Mouse (Mus musculus): Measurements from ENCODE around the gene Sdccag8. TPM values are rescaled to one million over a fixed set of nuclear protein-coding genes. Genes with fewer than 3 reads are reported as not detected.
"Not testable (repeated sequence)": the region's sequence is repeated elsewhere in the genome, so short reads cannot be mapped to it uniquely, and the experiment has no call there.

Gene Sdccag8
- polyA plus RNA-seq, 1 experiment from 2014 or later: 25.4 TPM

DNA sequence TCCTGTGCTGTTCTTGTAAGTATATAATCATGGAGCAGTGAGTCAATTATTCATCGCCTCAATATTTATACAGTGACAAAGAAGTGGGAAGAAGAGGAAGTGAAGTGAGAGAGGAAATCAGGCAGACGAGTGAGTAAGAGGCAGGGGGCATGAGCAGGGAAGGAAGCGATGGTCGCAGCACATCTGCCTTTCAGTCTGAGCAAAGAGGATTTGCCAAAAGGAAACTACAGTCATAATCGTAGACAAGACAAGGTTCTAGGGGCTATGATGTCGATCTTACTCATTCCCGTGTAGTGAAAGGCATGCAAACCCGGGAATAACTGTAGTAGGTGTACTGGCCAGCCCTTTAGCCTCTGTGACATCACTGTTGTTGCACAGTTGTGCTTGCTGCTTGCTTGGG, 18.1 kb downstream of the Sdccag8 start:
- Histone ChIP-seq H3K27me3 (peaks cover 13% of the 10 kb centered on the region), H3K4me1 (replicated peaks) (peaks cover 8% of the 10 kb centered on the region), H3K27ac (replicated peaks) (no peak overlapping the region), H3K9ac (no peak overlapping the region), H3K9me3 (no peaks in the 10 kb centered on the region), H3K36me3 (0 out of 2 replicates have a peak, but pooled peaks cover 3% of the 10 kb centered on the region), H3K4me3 (no peak overlapping the region), H3K4me2 (no peak overlapping the region)
- whole genome bisulfite sequencing: 80% methylated on average over 8 of the region's 8 CpGs
- ATAC-seq (ENCODE audit: low read depth): no peak

DNA sequence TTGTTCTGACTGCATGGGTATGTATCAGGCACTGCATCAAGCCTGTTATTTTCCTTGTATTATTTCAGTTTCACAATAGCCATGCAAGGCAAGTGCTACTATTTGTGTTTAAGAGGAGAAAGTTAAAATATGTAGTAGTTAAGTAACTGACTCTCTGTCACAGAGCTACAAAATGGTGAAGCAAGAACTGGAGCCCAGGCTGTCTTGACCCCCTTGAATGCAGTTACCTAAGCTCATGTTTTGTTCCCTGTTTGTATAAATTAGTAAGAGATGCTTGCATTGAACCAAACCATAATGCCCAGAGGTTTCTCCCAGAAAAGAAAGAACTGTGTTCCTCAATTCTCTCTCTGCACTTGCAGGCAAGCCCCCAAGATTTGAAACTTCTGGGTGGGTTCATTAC, 18.8 kb downstream of the Sdccag8 start:
- no peak overlapping the region for H3K9ac ChIP-seq
- H3K27ac ChIP-seq (replicated peaks): no peak overlapping the region
- ATAC-seq (ENCODE audit: low read depth): no peak
- H3K4me3 ChIP-seq: no peak overlapping the region
- peaks cover 13% of the 10 kb centered on the region for H3K27me3 ChIP-seq
- H3K4me2 ChIP-seq: no peak overlapping the region
- H3K9me3 ChIP-seq: no peaks in the 10 kb centered on the region
- 0 out of 2 replicates have a peak, but pooled peaks cover 3% of the 10 kb centered on the region for H3K36me3 ChIP-seq
- peaks cover 8% of the 10 kb centered on the region for H3K4me1 ChIP-seq (replicated peaks)

DNA sequence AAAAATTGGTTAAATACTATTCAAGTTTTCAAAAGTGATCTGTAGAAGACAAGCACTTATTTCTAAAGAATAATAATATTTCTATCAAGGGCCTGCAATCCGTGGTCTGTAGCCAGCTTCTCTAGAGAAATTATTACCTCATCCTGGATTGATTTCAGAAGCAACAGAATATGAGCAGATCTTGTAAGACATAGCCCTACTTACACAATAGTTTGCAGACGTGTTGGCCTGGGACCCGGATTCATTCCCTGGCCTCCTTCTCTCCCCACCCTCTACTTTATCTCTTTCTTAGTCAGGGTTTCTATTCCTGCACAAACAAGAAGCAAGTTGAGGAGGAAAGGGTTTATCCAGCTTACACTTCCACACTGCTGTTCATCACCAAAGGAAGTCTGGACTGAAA, 19.5 kb downstream of the Sdccag8 start:
- ATAC-seq (ENCODE audit: low read depth): no peak
- Histone ChIP-seq H3K27ac (replicated peaks) (no peak overlapping the region), H3K4me1 (replicated peaks) (peaks cover 8% of the 10 kb centered on the region), H3K27me3 (peaks cover 13% of the 10 kb centered on the region), H3K4me3 (no peak overlapping the region), H3K4me2 (no peak overlapping the region), H3K9ac (no peak overlapping the region), H3K36me3 (0 out of 2 replicates have a peak, but pooled peaks cover 3% of the 10 kb centered on the region), H3K9me3 (no peaks in the 10 kb centered on the region)
- 92% methylated on average over 3 of the region's 3 CpGs for WGBS

DNA sequence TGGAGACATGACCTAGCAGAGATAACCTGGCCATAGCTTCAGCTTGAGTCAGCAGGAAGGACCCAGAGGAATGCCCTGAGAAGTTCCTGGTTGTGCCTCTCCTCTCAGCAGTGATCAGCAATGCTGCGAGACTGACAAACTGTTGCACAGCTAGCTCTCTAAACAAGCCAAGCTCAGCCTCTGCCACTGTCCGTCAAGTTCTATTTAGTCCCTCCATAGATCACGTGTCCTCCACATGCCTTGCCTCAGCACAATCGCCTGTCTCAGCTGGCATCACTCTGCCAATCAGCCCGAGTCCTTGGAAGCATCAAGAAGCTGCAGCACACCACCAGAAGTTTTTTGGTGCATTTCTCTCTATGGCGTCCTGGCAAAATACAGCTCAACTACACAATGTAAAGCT, 20.4 kb downstream of the Sdccag8 start:
- H3K9me3 ChIP-seq: no peaks in the 10 kb centered on the region
- peak overlapping the region; percentile 66 for H3K4me2 ChIP-seq
- H3K27me3 ChIP-seq: peaks cover 13% of the 10 kb centered on the region
- peaks cover 8% of the 10 kb centered on the region for H3K4me1 ChIP-seq (replicated peaks)
- H3K9ac ChIP-seq: no peak overlapping the region
- no peak for ATAC-seq (ENCODE audit: low read depth)
- H3K4me3 ChIP-seq: peak overlapping the region; percentile 37; the same call in 1 of the 2 replicates
- no peak overlapping the region for H3K27ac ChIP-seq (replicated peaks)
- WGBS: 58% methylated on average over 6 of the region's 6 CpGs
- H3K36me3 ChIP-seq: no peaks in the 10 kb centered on the region

DNA sequence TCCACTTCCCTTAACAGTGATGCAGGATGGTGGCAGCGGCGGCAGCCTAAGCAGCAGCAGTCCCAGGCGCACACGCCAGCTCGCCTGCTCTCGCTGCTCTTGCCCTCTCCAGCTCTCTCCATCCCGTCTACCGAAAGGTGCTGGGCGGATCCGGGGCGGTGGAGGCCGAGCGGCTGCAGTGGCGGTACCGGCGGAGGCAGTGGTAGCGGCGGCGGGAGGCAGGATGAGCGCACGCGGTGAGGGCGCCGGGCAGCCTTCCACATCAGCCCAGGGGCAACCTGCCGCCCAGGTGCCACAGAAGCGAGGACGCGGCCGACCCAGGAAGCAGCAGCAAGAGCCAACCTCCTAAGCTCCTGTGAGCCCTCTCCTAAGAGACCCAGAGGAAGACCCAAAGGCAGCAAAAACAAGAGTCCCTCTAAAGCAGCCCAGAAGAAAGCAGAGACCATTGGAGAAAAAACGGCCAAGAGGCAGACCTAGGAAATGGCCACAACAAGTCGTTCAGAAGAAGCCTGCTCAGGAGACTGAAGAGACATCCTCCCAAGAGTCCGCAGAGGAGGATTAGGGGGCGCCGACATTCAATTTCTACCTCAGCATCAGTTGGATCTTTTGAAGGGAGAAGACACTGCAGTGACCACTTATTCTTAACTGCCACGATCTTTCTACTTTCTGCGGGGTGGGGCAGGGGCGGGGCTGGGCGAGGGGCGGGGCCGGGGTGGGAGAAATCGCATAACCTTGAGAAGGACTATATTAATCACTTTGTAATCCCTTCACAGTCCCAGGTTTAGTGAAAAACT, 21.2 kb downstream of the Sdccag8 start:
- ATAC-seq (ENCODE audit: low read depth): no peak; the same call in 1 of the 2 replicates
- WGBS: 4% methylated on average over 41 of the region's 41 CpGs
- Histone ChIP-seq H3K4me2 (peak overlapping the region; percentile 66), H3K36me3 (no peaks in the 10 kb centered on the region; the same call in 1 of the 2 replicates), H3K4me3 (peak overlapping the region; percentile 37), H3K27me3 (peaks cover 13% of the 10 kb centered on the region), H3K9ac (peak overlapping the region; percentile 59), H3K27ac (replicated peaks) (no peak overlapping the region), H3K9me3 (no peaks in the 10 kb centered on the region), H3K4me1 (replicated peaks) (peaks cover 8% of the 10 kb centered on the region)

DNA sequence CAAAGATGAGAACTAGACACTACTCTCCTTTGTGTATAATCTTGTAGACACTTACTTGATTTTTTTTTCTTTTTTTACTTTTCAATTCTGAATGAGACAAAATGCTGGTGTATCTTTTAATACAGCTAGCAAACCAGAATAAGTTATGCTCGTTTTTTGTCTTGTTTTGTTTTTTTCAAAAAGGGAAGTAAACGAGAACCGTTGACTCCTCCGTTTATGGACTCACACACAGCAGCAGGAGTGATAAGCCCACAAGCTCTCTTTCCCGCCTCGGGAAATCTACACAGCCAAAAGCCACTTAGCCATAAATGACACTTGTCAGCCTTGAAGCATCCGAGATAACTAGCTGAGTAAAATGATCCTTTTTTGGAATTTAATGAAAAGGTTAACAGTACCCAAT, 22.1 kb downstream of the Sdccag8 start:
- not testable (repeated sequence) for H3K4me1 ChIP-seq (replicated peaks)

DNA sequence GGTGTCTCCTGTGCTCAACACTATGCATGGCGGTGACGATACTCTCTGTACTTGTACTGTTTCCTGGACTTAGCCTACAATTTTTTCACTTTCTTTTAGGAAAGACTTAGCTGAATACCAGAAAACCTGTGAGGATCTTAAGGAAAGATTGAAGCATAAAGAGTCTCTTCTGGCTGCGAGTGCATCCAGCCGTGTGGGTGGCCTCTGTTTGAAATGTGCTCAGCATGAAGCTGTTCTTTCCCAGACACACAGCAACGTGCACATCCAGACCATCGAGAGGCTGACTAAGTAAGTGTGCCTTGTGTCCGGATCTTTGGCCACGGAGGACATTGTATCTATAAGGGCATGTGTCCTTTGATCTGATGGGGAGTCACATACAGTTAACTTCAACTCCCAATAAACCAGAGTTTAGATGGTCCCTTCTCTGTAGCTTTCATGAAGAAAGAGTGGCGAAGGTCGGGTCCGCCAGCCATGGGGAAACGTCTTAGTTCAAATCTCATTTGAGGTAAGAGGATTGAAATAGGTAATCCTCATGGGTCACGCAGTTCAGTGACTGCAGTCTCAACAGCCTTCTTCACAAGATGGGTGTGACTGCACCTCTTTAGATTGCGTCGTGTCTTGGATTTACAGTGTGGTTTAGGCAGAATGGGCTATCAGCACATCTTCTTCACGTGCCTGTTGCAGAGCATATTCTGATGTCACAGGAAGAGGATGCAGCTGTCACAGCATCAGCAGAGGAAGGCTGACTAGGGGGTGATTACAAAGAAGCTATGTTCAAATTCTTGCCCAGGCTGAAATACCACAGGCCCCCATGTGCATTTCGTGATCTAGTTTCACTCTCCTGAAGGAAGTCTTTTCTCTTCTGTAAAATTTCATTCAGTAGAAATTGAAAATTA, 30.9 kb downstream of the Sdccag8 start:
- Histone ChIP-seq H3K9ac (no peak overlapping the region), H3K36me3 (peaks cover 14% of the 10 kb centered on the region), H3K4me2 (no peak overlapping the region), H3K4me1 (replicated peaks) (peaks cover 10% of the 10 kb centered on the region), H3K27me3 (no peaks in the 10 kb centered on the region), H3K9me3 (no peaks in the 10 kb centered on the region), H3K4me3 (no peak overlapping the region), H3K27ac (replicated peaks) (no peak overlapping the region)
- ATAC-seq (ENCODE audit: low read depth): no peak
- 77% methylated on average over 17 of the region's 17 CpGs for WGBS

More for the DNA sequence above, 22.1 kb downstream of the Sdccag8 start:
- WGBS: 67% methylated on average over 7 of the region's 7 CpGs
- not testable (repeated sequence) for H3K36me3 ChIP-seq; H3K9ac ChIP-seq; H3K4me2 ChIP-seq; H3K27ac ChIP-seq (replicated peaks); H3K4me3 ChIP-seq; ATAC-seq (ENCODE audit: low read depth); H3K9me3 ChIP-seq
- H3K27me3 ChIP-seq: peaks cover 13% of the 10 kb centered on the region

DNA sequence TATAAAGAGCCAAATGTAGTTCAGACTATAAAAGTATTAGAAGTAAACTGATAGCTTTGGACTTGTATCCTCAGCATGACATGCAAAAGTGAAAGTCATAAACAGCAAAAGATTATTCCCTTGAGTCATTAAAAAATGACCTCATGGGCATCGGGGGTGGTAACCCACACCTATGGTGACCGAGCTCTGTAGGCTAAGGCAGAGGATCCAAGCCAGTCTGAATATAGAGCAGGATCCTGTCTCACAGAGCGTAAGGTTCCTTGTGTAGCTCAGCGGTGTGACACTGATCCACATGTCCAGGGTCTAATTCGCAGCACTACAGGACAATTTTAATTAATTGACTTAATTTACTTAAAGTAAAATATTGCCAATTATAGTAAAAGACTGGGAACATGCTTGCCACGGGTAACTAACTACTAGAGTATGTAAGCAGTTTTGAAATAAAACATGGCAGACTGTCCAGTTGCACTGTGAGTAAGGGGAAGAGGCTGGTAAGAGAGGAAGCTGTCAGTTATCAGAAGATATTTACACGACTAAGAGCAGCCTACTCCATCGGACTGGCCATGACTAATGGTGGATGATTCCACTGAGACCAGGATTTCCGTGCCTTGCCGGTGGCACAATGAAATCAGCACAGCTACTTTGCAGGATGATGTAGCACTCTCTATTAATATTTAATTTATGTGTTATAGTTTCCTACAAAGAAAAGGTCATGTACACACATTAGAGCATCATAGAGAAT, 32.8 kb downstream of the Sdccag8 start:
- 0 out of 2 replicates have a peak overlapping the region, but pooled peaks have one; percentile 42 for H3K27ac ChIP-seq (replicated peaks)
- H3K27me3 ChIP-seq: no peaks in the 10 kb centered on the region
- 64% methylated on average over 10 of the region's 10 CpGs for WGBS
- H3K9ac ChIP-seq: no peak overlapping the region
- peaks cover 17% of the 10 kb centered on the region for H3K36me3 ChIP-seq
- ATAC-seq (ENCODE audit: low read depth): peak; percentile 82
- no peaks in the 10 kb centered on the region for H3K9me3 ChIP-seq
- H3K4me3 ChIP-seq: no peak overlapping the region
- H3K4me2 ChIP-seq: no peak overlapping the region
- H3K4me1 ChIP-seq (replicated peaks): peaks cover 10% of the 10 kb centered on the region

DNA sequence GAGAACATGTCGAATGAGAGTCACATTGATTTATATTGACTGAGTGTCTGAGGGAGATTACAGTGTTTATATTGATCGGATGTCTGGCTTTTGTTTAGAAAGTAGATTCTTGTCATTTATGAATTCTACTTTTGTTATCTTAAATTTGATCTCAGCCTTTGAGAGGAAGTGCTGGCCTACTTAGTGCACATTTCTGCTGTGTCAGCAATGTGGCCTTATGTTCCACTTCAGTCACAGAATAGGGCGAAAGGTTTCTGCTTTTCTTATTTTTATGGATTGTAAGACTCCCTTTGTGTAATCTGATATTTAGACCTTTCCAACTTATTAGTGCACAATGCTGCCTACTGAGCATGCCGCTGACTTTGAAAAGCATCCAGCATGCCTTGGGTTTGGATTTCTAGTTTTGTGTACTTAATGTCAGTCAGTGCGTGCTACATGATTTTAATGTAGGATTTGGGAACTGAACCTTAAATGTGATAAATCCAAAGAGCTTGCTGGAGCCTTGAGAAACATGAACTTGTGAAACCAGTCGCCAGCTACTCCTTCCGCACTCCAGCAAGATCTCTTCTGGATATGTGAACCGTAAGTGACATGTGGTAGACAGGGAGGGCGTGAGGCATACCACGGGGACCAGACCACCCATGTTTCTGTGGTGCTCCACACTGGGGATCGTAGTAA, 34.3 kb downstream of the Sdccag8 start:
- no peaks in the 10 kb centered on the region for H3K9me3 ChIP-seq
- H3K36me3 ChIP-seq: peaks cover 28% of the 10 kb centered on the region
- no peak for ATAC-seq (ENCODE audit: low read depth)
- H3K9ac ChIP-seq: no peak overlapping the region
- no peak overlapping the region for H3K4me3 ChIP-seq
- no peaks in the 10 kb centered on the region for H3K27me3 ChIP-seq
- no peak overlapping the region for H3K4me2 ChIP-seq
- 82% methylated on average over 11 of the region's 11 CpGs for WGBS
- H3K4me1 ChIP-seq (replicated peaks): peaks cover 10% of the 10 kb centered on the region
- H3K27ac ChIP-seq (replicated peaks): 0 out of 2 replicates have a peak overlapping the region, but pooled peaks have one; percentile 4

DNA sequence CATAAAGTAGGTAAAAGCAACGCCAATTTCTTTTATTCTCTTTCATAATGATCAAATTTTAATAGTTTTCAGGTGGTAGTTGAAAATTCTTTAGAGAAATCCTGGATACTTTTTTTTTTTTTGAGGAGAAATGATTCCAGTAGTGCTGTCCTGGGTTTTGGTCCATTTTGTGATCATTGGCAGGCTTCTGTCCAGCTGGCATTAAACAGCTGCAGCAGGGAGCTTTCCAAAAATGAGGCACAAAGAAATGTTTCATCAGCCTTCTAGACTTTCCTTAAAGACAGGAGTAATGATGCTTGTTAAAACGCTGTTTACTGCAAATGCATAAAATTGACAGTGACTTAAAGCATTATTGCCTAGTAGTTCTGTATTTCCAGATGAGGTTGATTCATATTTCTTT, 34.9 kb downstream of the Sdccag8 start:
- 85% methylated on average over 2 of the region's 2 CpGs for WGBS
- H3K27ac ChIP-seq (replicated peaks): 0 out of 2 replicates have a peak overlapping the region, but pooled peaks have one; percentile 4
- no peak for ATAC-seq (ENCODE audit: low read depth)

DNA sequence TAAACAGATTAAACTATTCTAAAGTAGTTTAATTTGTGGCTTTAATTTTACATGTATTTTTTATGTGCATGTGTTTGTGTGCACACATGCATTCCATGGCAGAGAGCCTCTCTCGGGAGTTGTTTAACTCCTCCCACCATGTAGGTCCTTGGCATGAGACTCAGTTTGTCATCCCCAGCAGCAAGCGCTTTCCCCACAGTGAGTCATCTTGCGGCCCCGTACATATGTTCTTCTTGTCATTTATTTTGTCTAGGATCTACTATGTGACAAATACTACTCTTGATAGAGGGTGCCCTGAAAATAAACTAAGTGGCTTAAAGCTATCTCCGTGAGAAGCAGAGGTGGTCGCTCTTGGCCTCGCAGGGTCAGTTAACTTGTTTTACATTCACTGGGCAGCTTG, 36.9 kb downstream of the Sdccag8 start:
- no peak for ATAC-seq (ENCODE audit: low read depth)

More for the DNA sequence above, 34.9 kb downstream of the Sdccag8 start:
- H3K4me3 ChIP-seq: no peak overlapping the region
- peaks cover 34% of the 10 kb centered on the region for H3K36me3 ChIP-seq
- no peak overlapping the region for H3K9ac ChIP-seq
- no peak overlapping the region for H3K4me2 ChIP-seq
- H3K27me3 ChIP-seq: no peaks in the 10 kb centered on the region
- H3K4me1 ChIP-seq (replicated peaks): peaks cover 10% of the 10 kb centered on the region
- H3K9me3 ChIP-seq: no peaks in the 10 kb centered on the region

More for the DNA sequence above, 36.9 kb downstream of the Sdccag8 start:
- WGBS: 94% methylated on average over 7 of the region's 7 CpGs
- H3K4me2 ChIP-seq: no peak overlapping the region
- no peak overlapping the region for H3K27ac ChIP-seq (replicated peaks)
- H3K36me3 ChIP-seq: peaks cover 31% of the 10 kb centered on the region
- H3K4me1 ChIP-seq (replicated peaks): peaks cover 10% of the 10 kb centered on the region
- no peak overlapping the region for H3K4me3 ChIP-seq
- H3K9ac ChIP-seq: no peak overlapping the region
- H3K27me3 ChIP-seq: no peaks in the 10 kb centered on the region
- no peaks in the 10 kb centered on the region for H3K9me3 ChIP-seq

Data from neural tube, embryonic 13.5 days (tissue).